Mouse (Mus musculus) stomach, embryonic 14.5 days (tissue): ENCODE data around the gene Krtap28-10. TPM values are rescaled to one million over a fixed set of nuclear protein-coding genes. Genes with fewer than 3 reads are reported as not detected.

Source experiments
- ATAC-seq: fragments of 200-750 bp; cut with Nextera tagmentation; 2 replicates; pipeline ENCODE4 v1.8.0; 2017; ENCODE audit warnings: low read depth, moderate TSS enrichment; ENCODE audit not compliant: insufficient number of reproducible peaks, insufficient read depth, low FRiP score
- H3K27ac ChIP-seq: fragments of 300-500 bp; sonication (generic); 2 replicates; pipeline ENCODE4 v1.5.1; 2014; ENCODE audit warnings: mild to moderate bottlenecking, low read length, moderate library complexity, mixed read lengths
- H3K27me3 ChIP-seq: fragments of 300-500 bp; sonication (generic); 2 replicates; pipeline ENCODE4 v1.6.1; 2014; ENCODE audit warnings: low read length, control low read depth, mixed read lengths; ENCODE audit not compliant: control insufficient read depth, insufficient read depth
- H3K36me3 ChIP-seq: fragments of 300-500 bp; sonication (generic); 2 replicates; pipeline ENCODE4 v1.6.1; 2014; ENCODE audit warnings: mild to moderate bottlenecking, control low read depth, low read length, moderate library complexity, mixed read lengths; ENCODE audit not compliant: control insufficient read depth, insufficient read depth
- H3K4me1 ChIP-seq: fragments of 300-500 bp; sonication (generic); 2 replicates; pipeline ENCODE4 v1.6.1; 2014; ENCODE audit warnings: low read length, control low read depth, mixed read lengths; ENCODE audit not compliant: control insufficient read depth, insufficient read depth
- H3K4me2 ChIP-seq: fragments of 300-500 bp; sonication (generic); replicated peaks from 2 replicates; pipeline ENCODE4 v1.6.1; 2014; ENCODE audit warnings: low read depth, low read length, control low read depth
- H3K4me3 ChIP-seq: fragments of 300-500 bp; sonication (generic); 2 replicates; pipeline ENCODE4 v1.5.1; 2014; ENCODE audit warnings: low read depth, low read length, control low read depth
- H3K9ac ChIP-seq: fragments of 300-500 bp; sonication (generic); replicated peaks from 2 replicates; pipeline ENCODE4 v1.6.1; 2014; ENCODE audit warnings: low read depth, mild to moderate bottlenecking, control low read depth, low read length, moderate library complexity, mixed read lengths
- H3K9me3 ChIP-seq: fragments of 300-500 bp; sonication (generic); 2 replicates; pipeline ENCODE4 v1.6.1; 2016; ENCODE audit warnings: low read depth, low read length, control low read depth; ENCODE audit not compliant: control insufficient read depth
- WGBS: fragments of 180-500 bp; shearing (Covaris S2); extraction: QIAGEN DNeasy Blood & Tissue Kit; methylation state at CpG from one replicate; pipeline ENCODE4 v1.1.7; 2014; 5-methylcytosine and 5-hydroxymethylcytosine counted together
- polyA plus RNA-seq: library from polyadenylated mRNA; unstranded; fragments of >200 nt; fragmentation: Nextera tagmentation; extraction: Ambion mirVana; gene quantifications from 2 replicates; pipeline ENCODE4 v1.2.1, GENCODE M21; 2014

The Krtap28-10 gene
- polyA plus RNA-seq, result not detected in 2 replicates

GRCm38 (mm10) chr1:83042380-83042779 lies at the start of gene Krtap28-10:
TSS of gene Krtap28-10 (minus strand) at chr1:83042480.
- Histone ChIP-seq H3K9me3 (no peaks in the 10 kb centered on the region), H3K9ac (no peak within 1 kb of the TSS), H3K36me3 (no peaks in the 10 kb centered on the region), H3K4me3 (no peak within 1 kb of the TSS), H3K27ac (no peak within 1 kb of the TSS), H3K4me1 (no peaks in the 10 kb centered on the region), H3K4me2 (no peak within 1 kb of the TSS), H3K27me3 (no peaks in the 10 kb centered on the region)
- ATAC-seq, result no peak
- WGBS, result 89% methylated on average over 2 of the region's 2 CpGs

- ATAC-seq, result no peak
- no peak overlapping the region for H3K27ac ChIP-seq
- no peak overlapping the region for H3K4me2 ChIP-seq
- H3K27me3 ChIP-seq, result no peaks in the 10 kb centered on the region
- no peaks in the 10 kb centered on the region for H3K36me3 ChIP-seq
- H3K9ac ChIP-seq, result no peak overlapping the region
- no peaks in the 10 kb centered on the region for H3K4me1 ChIP-seq
- H3K9me3 ChIP-seq, result no peaks in the 10 kb centered on the region
- WGBS, result 60% methylated on average over 3 of the region's 3 CpGs
- H3K4me3 ChIP-seq, result no peak overlapping the region
Measured at GRCm38 (mm10) chr1:83091268-83091667, 49.0 kb upstream of the Krtap28-10 start.

- Histone ChIP-seq H3K27me3 (no peaks in the 10 kb centered on the region), H3K4me3 (no peak overlapping the region), H3K9ac (no peak overlapping the region), H3K9me3 (no peaks in the 10 kb centered on the region), H3K4me2 (no peak overlapping the region), H3K36me3 (no peaks in the 10 kb centered on the region), H3K27ac (no peak overlapping the region), H3K4me1 (no peaks in the 10 kb centered on the region)
- 62% methylated on average over 2 of the region's 2 CpGs for WGBS
- ATAC-seq, result 0 out of 2 replicates have a peak, but pooled peaks have one; percentile 67
Measured at GRCm38 (mm10) chr1:83084790-83085189, 42.5 kb upstream of the Krtap28-10 start.

GRCm38 (mm10) chr1:83077016-83077415 lies 34.7 kb upstream of the Krtap28-10 start:
- H3K36me3 ChIP-seq, result no peaks in the 10 kb centered on the region
- no peaks in the 10 kb centered on the region for H3K4me1 ChIP-seq
- no peak overlapping the region for H3K9ac ChIP-seq
- H3K27me3 ChIP-seq, result no peaks in the 10 kb centered on the region
- ATAC-seq, result no peak
- H3K4me3 ChIP-seq, result no peak overlapping the region
- no peak overlapping the region for H3K27ac ChIP-seq
- WGBS, result 68% methylated on average over 6 of the region's 6 CpGs
- H3K9me3 ChIP-seq, result no peaks in the 10 kb centered on the region
- H3K4me2 ChIP-seq, result no peak overlapping the region

- Histone ChIP-seq H3K4me3 (peak overlapping the region; percentile 12; the same call in 1 of the 2 replicates), H3K4me2 (peak overlapping the region; percentile 25), H3K4me1 (no peaks in the 10 kb centered on the region), H3K27me3 (no peaks in the 10 kb centered on the region), H3K36me3 (no peaks in the 10 kb centered on the region), H3K27ac (no peak overlapping the region), H3K9ac (no peak overlapping the region), H3K9me3 (no peaks in the 10 kb centered on the region)
- peak; percentile 63 for ATAC-seq
- WGBS, result 44% methylated on average over 11 of the region's 11 CpGs
Measured at GRCm38 (mm10) chr1:83076190-83076917, 34.1 kb upstream of the Krtap28-10 start.

- WGBS, result 37% methylated on average over 15 of the region's 15 CpGs
- H3K27me3 ChIP-seq, result no peaks in the 10 kb centered on the region
- H3K4me2 ChIP-seq, result peak overlapping the region; percentile 25
- H3K9me3 ChIP-seq, result no peaks in the 10 kb centered on the region
- H3K9ac ChIP-seq, result no peak overlapping the region
- peak overlapping the region; percentile 12; the same call in 1 of the 2 replicates for H3K4me3 ChIP-seq
- no peaks in the 10 kb centered on the region for H3K36me3 ChIP-seq
- H3K4me1 ChIP-seq, result no peaks in the 10 kb centered on the region
- no peak overlapping the region for H3K27ac ChIP-seq
- peak; percentile 33; the same call in 1 of the 2 replicates for ATAC-seq
Measured at GRCm38 (mm10) chr1:83075526-83076189, 33.4 kb upstream of the Krtap28-10 start.

- no peak overlapping the region for H3K4me2 ChIP-seq
- H3K27ac ChIP-seq, result no peak overlapping the region
- no peaks in the 10 kb centered on the region for H3K9me3 ChIP-seq
- H3K27me3 ChIP-seq, result no peaks in the 10 kb centered on the region
- no peak for ATAC-seq
- 84% methylated on average over 10 of the region's 10 CpGs for WGBS
- H3K9ac ChIP-seq, result no peak overlapping the region
- no peaks in the 10 kb centered on the region for H3K36me3 ChIP-seq
- no peak overlapping the region for H3K4me3 ChIP-seq
- no peaks in the 10 kb centered on the region for H3K4me1 ChIP-seq
Measured at GRCm38 (mm10) chr1:83067205-83067604, 24.9 kb upstream of the Krtap28-10 start.

GRCm38 (mm10) chr1:83066577-83066976 lies 24.3 kb upstream of the Krtap28-10 start:
- no peak overlapping the region for H3K4me2 ChIP-seq
- 94% methylated on average over 4 of the region's 4 CpGs for WGBS
- no peak overlapping the region for H3K4me3 ChIP-seq
- H3K4me1 ChIP-seq, result no peaks in the 10 kb centered on the region
- no peaks in the 10 kb centered on the region for H3K9me3 ChIP-seq
- no peak for ATAC-seq
- no peak overlapping the region for H3K9ac ChIP-seq
- no peaks in the 10 kb centered on the region for H3K36me3 ChIP-seq
- no peak overlapping the region for H3K27ac ChIP-seq
- H3K27me3 ChIP-seq, result no peaks in the 10 kb centered on the region
